Mouse (Mus musculus): ENCODE results near the gene Smim1. TPM values are rescaled to one million over a fixed set of nuclear protein-coding genes. Genes with fewer than 3 reads are reported as not detected.

Gene Smim1
- polyA plus RNA-seq, 1 experiment from 2014 or later = 31.2 TPM

GRCm38 (mm10) chr4:154057696-154058095, 31.7 kb upstream of the Smim1 start:
- no peak overlapping the region for H3K27ac ChIP-seq (replicated peaks)
- 52% methylated on average over 4 of the region's 4 CpGs for WGBS
- H3K9ac ChIP-seq (ENCODE audit: low read length) = no peak overlapping the region
- H3K4me2 ChIP-seq (replicated peaks; ENCODE audit: low read depth) = no peak overlapping the region
- H3K36me3 ChIP-seq (ENCODE audit: control insufficient read depth, insufficient read depth, low read length) = no peaks in the 10 kb centered on the region
- ATAC-seq (ENCODE audit: low FRiP score, low TSS enrichment) (no peak), DNase-seq (ENCODE audit: low spot score) (no peak)
- no peaks in the 10 kb centered on the region for H3K27me3 ChIP-seq (ENCODE audit: control insufficient read depth, insufficient read depth, low read length)
- TF ChIP-seq EP300 (optimal IDR thresholded peaks at IDR 0.05) (no peak), CTCF (IDR thresholded peaks at IDR 0.05; ENCODE audit: low read depth) (no peak)
- H3K4me3 ChIP-seq (ENCODE audit: low read depth, low read length) = no peak overlapping the region
- no peaks in the 10 kb centered on the region for H3K4me1 ChIP-seq (replicated peaks; ENCODE audit: control insufficient read depth, insufficient read depth)
- no peaks in the 10 kb centered on the region for H3K9me3 ChIP-seq (ENCODE audit: control insufficient read depth, low read length)

GRCm38 (mm10) chr4:154056661-154057060, 30.6 kb upstream of the Smim1 start:
- WGBS = 36% methylated on average over 2 of the region's 2 CpGs
- H3K4me1 ChIP-seq (replicated peaks; ENCODE audit: control insufficient read depth, insufficient read depth) = no peaks in the 10 kb centered on the region
- no peak overlapping the region for H3K4me3 ChIP-seq (ENCODE audit: low read depth, low read length)
- no peak overlapping the region for H3K9ac ChIP-seq (ENCODE audit: low read length)
- H3K9me3 ChIP-seq (ENCODE audit: control insufficient read depth, low read length) = no peaks in the 10 kb centered on the region
- no peaks in the 10 kb centered on the region for H3K27me3 ChIP-seq (ENCODE audit: control insufficient read depth, insufficient read depth, low read length)
- DNase-seq (ENCODE audit: low spot score) (no peak), ATAC-seq (ENCODE audit: low FRiP score, low TSS enrichment) (no peak)
- H3K27ac ChIP-seq (replicated peaks) = no peak overlapping the region
- H3K4me2 ChIP-seq (replicated peaks; ENCODE audit: low read depth) = no peak overlapping the region
- no peak for TF ChIP-seq CTCF (IDR thresholded peaks at IDR 0.05; ENCODE audit: low read depth)
- no peak for TF ChIP-seq EP300 (optimal IDR thresholded peaks at IDR 0.05)
- H3K36me3 ChIP-seq (ENCODE audit: control insufficient read depth, insufficient read depth, low read length) = no peaks in the 10 kb centered on the region

- DNase-seq (ENCODE audit: low spot score) (no peak), ATAC-seq (ENCODE audit: low FRiP score, low TSS enrichment) (no peak)
- Histone ChIP-seq H3K4me1 (replicated peaks; ENCODE audit: control insufficient read depth, insufficient read depth) (no peaks in the 10 kb centered on the region), H3K4me2 (replicated peaks; ENCODE audit: low read depth) (no peak overlapping the region), H3K27me3 (ENCODE audit: control insufficient read depth, insufficient read depth, low read length) (no peaks in the 10 kb centered on the region), H3K36me3 (ENCODE audit: control insufficient read depth, insufficient read depth, low read length) (no peaks in the 10 kb centered on the region), H3K9me3 (ENCODE audit: control insufficient read depth, low read length) (no peaks in the 10 kb centered on the region), H3K27ac (replicated peaks) (no peak overlapping the region), H3K9ac (ENCODE audit: low read length) (no peak overlapping the region), H3K4me3 (ENCODE audit: low read depth, low read length) (no peak overlapping the region)
- TF ChIP-seq EP300 (optimal IDR thresholded peaks at IDR 0.05) = no peak
- no peak for TF ChIP-seq CTCF (IDR thresholded peaks at IDR 0.05; ENCODE audit: low read depth)
- 61% methylated on average over 2 of the region's 2 CpGs for WGBS
Observed at GRCm38 (mm10) chr4:154056046-154056445, 30.0 kb upstream of the Smim1 start.

DNA sequence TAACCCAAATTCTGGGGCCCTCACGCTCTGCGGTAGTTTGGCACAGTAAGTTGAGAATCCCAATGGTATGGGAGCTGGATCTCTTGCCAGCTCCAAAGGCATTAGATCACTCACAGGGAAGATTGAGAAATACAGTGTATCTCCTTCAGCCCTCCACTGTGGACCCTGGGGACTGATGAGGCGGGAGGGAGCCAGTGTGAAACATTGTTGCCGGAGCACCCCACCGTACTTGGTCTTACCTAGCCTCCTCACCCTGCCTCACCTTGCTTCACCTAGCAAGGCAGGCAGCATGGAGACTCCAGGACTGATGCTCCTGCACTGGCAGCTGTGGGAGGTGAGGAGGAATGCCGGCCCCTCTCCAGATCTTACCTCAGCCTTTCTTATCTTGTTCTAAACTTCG, 29.5 kb upstream of the Smim1 start:
- WGBS = 88% methylated on average over 7 of the region's 7 CpGs
- no peaks in the 10 kb centered on the region for H3K9me3 ChIP-seq (ENCODE audit: control insufficient read depth, low read length)
- DNase-seq (ENCODE audit: low spot score) (no peak), ATAC-seq (ENCODE audit: low FRiP score, low TSS enrichment) (no peak)
- no peak overlapping the region for H3K27ac ChIP-seq (replicated peaks)
- TF ChIP-seq EP300 (optimal IDR thresholded peaks at IDR 0.05) (no peak), CTCF (IDR thresholded peaks at IDR 0.05; ENCODE audit: low read depth) (no peak)
- H3K4me1 ChIP-seq (replicated peaks; ENCODE audit: control insufficient read depth, insufficient read depth) = no peaks in the 10 kb centered on the region
- H3K9ac ChIP-seq (ENCODE audit: low read length) = no peak overlapping the region
- H3K36me3 ChIP-seq (ENCODE audit: control insufficient read depth, insufficient read depth, low read length) = no peaks in the 10 kb centered on the region
- H3K4me3 ChIP-seq (ENCODE audit: low read depth, low read length) = no peak overlapping the region
- no peaks in the 10 kb centered on the region for H3K27me3 ChIP-seq (ENCODE audit: control insufficient read depth, insufficient read depth, low read length)
- H3K4me2 ChIP-seq (replicated peaks; ENCODE audit: low read depth) = no peak overlapping the region

DNA sequence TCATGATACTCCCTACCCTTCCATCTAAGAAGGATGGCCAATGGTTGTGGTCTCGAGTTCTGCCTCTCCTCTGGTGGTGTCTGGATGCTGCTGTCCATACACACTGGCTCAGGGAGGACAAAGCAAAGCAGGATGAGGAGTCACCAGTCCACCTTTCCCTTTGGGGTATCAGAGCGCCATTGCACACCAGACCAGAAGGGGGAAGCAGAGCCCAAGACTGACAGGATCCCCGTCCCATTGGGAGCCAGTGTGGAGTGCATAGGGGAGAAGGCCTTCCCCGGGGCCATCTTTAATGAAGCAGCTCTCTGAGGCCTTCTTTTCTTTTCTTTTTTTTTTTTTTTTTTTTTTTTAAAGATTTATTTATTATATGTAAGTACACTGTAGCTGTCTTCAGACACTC, 27.0 kb upstream of the Smim1 start:
- ATAC-seq (ENCODE audit: low FRiP score, low TSS enrichment) (no peak), DNase-seq (ENCODE audit: low spot score) (no peak)
- no peaks in the 10 kb centered on the region for H3K27me3 ChIP-seq (ENCODE audit: control insufficient read depth, insufficient read depth, low read length)
- H3K9me3 ChIP-seq (ENCODE audit: control insufficient read depth, low read length) = no peaks in the 10 kb centered on the region
- H3K4me3 ChIP-seq (ENCODE audit: low read depth, low read length) = no peak overlapping the region
- no peaks in the 10 kb centered on the region for H3K4me1 ChIP-seq (replicated peaks; ENCODE audit: control insufficient read depth, insufficient read depth)
- no peak overlapping the region for H3K9ac ChIP-seq (ENCODE audit: low read length)
- no peaks in the 10 kb centered on the region for H3K36me3 ChIP-seq (ENCODE audit: control insufficient read depth, insufficient read depth, low read length)
- TF ChIP-seq CTCF (IDR thresholded peaks at IDR 0.05; ENCODE audit: low read depth) (peak; percentile 58), EP300 (optimal IDR thresholded peaks at IDR 0.05) (no peak)
- H3K27ac ChIP-seq (replicated peaks) = no peak overlapping the region
- 49% methylated on average over 4 of the region's 4 CpGs for WGBS
- H3K4me2 ChIP-seq (replicated peaks; ENCODE audit: low read depth) = no peak overlapping the region

GRCm38 (mm10) chr4:154051401-154051800, 25.4 kb upstream of the Smim1 start:
- ATAC-seq (ENCODE audit: low FRiP score, low TSS enrichment) (no peak), DNase-seq (ENCODE audit: low spot score) (no peak)
- no peaks in the 10 kb centered on the region for H3K9me3 ChIP-seq (ENCODE audit: control insufficient read depth, low read length)
- no peaks in the 10 kb centered on the region for H3K27me3 ChIP-seq (ENCODE audit: control insufficient read depth, insufficient read depth, low read length)
- no peak overlapping the region for H3K9ac ChIP-seq (ENCODE audit: low read length)
- no peak overlapping the region for H3K4me2 ChIP-seq (replicated peaks; ENCODE audit: low read depth)
- no peaks in the 10 kb centered on the region for H3K36me3 ChIP-seq (ENCODE audit: control insufficient read depth, insufficient read depth, low read length)
- no peak for TF ChIP-seq EP300 (optimal IDR thresholded peaks at IDR 0.05)
- no peak for TF ChIP-seq CTCF (IDR thresholded peaks at IDR 0.05; ENCODE audit: low read depth)
- WGBS = 76% methylated on average over 3 of the region's 3 CpGs
- H3K4me1 ChIP-seq (replicated peaks; ENCODE audit: control insufficient read depth, insufficient read depth) = no peaks in the 10 kb centered on the region
- H3K4me3 ChIP-seq (ENCODE audit: low read depth, low read length) = no peak overlapping the region
- H3K27ac ChIP-seq (replicated peaks) = no peak overlapping the region
